Mouse (Mus musculus) cerebellum, adult 2 months (tissue): Measurements from ENCODE around the gene Erich6b. TPM values are rescaled to one million over a fixed set of nuclear protein-coding genes. Genes with fewer than 3 reads are reported as not detected.

Experiments
- DNase-seq, 2 experiments: peaks; one replicate each; pipeline ENCODE4 v3.0.0; 2021
- H3K27ac ChIP-seq: fragments of 200-500 bp; 2 replicates; pipeline ENCODE4 v1.5.1; 2012; ENCODE audit warnings: low read length, control low read depth, inconsistent platforms; ENCODE audit not compliant: insufficient read depth
- H3K27me3 ChIP-seq: fragments of 200-500 bp; 2 replicates; pipeline ENCODE4 v1.6.1; 2012; ENCODE audit warnings: inconsistent platforms, mild to moderate bottlenecking, low read length, moderate library complexity; ENCODE audit not compliant: control insufficient read depth, insufficient read depth
- H3K4me1 ChIP-seq: fragments of 200-500 bp; 2 replicates; pipeline ENCODE4 v1.6.1; 2011; ENCODE audit warnings: low read length; ENCODE audit not compliant: control insufficient read depth, insufficient read depth
- H3K4me3 ChIP-seq: fragments of 200-500 bp; replicated peaks from 2 replicates; pipeline ENCODE3; 2011; ENCODE audit warnings: mild to moderate bottlenecking, low read depth, low read length, control low read depth; ENCODE audit not compliant: insufficient read depth
- CTCF ChIP-seq: fragments of 200-500 bp; IDR thresholded peaks from 2 replicates; pipeline ENCODE4 v1.5.1; 2011; ENCODE audit warnings: low read depth, mild to moderate bottlenecking, control low read depth, low read length, moderate library complexity, borderline replicate concordance; ENCODE audit not compliant: insufficient read depth
- POLR2A ChIP-seq: fragments of 200-500 bp; IDR thresholded peaks from 2 replicates; pipeline ENCODE4 v1.6.1; 2011; ENCODE audit warnings: low read length, control low read depth, borderline replicate concordance; ENCODE audit not compliant: insufficient read depth
- WGBS: fragments of 180-500 bp; shearing (Covaris S2); methylation state at CpG from one replicate; pipeline ENCODE4 v1.1.7; 2018; 5-methylcytosine and 5-hydroxymethylcytosine counted together
- polyA plus RNA-seq: library from polyadenylated mRNA; depleted of rRNA; stranded (reverse); fragments of >200 nt; gene quantifications from 2 replicates; pipeline ENCODE4 v1.2.3, GENCODE M21; 2012

The Erich6b gene
- polyA plus RNA-seq, 1 experiment, result not detected

DNA sequence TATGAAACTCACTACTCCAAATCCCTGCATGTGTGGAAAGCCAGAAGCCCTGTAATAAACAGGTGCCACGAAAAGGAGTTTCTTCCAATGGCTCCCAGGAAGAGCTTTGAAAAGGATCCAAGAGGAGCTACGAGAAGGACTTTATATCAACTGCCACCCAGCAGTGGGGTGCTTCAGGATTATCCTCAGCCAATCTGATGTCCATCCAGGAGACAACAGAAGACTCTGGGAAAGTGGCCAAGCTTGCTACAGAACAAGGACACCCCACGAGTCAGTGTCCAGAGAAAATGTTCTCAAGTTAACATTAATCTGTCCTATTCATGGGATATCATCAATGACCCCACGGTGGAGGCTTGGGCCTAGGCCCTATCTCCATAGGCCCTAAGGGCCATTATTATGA is 4.4 kb upstream of the Erich6b start:
- Histone ChIP-seq H3K27me3 (no peaks in the 10 kb centered on the region), H3K4me1 (peaks cover 18% of the 10 kb centered on the region; the same call in 1 of the 2 replicates), H3K4me3 (no peak overlapping the region), H3K27ac (no peak overlapping the region)
- DNase-seq, result peak; percentile 46 to 81
- TF ChIP-seq POLR2A, result no peak
- TF ChIP-seq CTCF, result no peak
- 6% methylated on average over 4 of the region's 4 CpGs for WGBS

DNA sequence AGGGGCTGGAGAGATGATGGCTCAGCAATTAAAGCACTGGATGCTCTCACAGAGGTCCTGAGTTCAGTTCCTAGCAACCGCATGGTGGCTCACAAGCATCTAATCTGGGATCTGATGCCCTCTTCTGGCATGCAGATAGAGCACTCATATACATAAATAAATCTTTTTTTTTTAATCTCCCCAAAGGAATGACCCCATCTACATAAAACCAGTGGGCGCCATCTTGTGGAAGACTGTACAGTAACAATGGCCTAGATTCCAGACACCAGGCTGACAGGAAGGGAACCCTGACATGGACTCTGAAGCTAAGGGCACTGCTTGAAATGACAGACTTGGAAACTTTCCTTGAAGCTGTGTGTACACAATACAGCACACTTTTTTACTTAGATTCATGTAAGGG is 1.2 kb upstream of the Erich6b start:
- WGBS, result 98% methylated on average over 2 of the region's 2 CpGs
- no peak overlapping the region for H3K27ac ChIP-seq
- peaks cover 8% of the 10 kb centered on the region; the same call in 1 of the 2 replicates for H3K4me1 ChIP-seq
- DNase-seq, result peak in 1 of 2 experiments; percentile 12
- TF ChIP-seq CTCF, result no peak
- TF ChIP-seq POLR2A, result no peak
- H3K4me3 ChIP-seq, result no peak overlapping the region
- H3K27me3 ChIP-seq, result no peaks in the 10 kb centered on the region

DNA sequence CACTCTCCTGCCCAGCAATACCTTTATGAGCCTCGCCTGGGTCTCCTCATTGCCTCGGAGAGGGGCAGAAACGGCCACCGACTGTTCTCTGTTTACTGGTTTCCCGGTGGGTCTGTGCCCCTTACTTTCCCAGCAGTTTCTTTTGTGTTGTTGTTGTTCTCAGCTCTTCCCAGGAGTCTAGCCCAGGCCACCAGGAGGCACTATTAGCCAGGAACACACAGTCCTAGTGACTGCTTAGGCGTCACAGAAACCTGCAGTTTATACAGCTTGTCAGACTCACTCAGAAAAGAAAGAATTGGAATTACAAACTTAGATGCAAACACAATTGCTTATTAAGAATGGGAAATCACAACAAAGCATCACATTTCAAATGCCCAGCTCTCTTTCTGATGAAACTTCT is 690 bp upstream of the Erich6b start:
- no peak for TF ChIP-seq POLR2A
- TF ChIP-seq CTCF, result peak; percentile 15; the same call in 1 of the 2 replicates
- Histone ChIP-seq H3K27ac (no peak overlapping the region), H3K4me3 (no peak overlapping the region), H3K27me3 (no peaks in the 10 kb centered on the region), H3K4me1 (peaks cover 8% of the 10 kb centered on the region; the same call in 1 of the 2 replicates)
- 80% methylated on average over 6 of the region's 6 CpGs for WGBS
- no peak for DNase-seq

DNA sequence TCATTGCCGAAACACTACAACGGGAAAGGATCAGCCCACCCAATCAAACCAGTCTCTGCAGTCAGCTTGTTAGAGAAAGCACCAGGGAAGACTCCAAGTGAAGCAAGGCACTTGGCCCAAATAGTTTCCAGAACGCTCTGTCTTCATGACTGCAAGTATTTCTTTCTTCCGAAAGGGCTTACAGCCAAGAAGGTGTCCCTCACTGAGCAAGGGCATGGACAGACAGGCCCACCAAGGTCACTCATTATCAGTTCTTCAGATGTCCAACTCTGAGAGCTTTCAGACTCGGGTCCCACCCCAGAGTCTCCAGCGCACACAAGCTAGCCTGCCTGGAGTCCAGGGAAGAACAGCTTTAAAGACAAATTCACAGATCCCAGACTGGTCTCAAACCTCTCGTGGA is 3.4 kb downstream of the Erich6b start:
- Histone ChIP-seq H3K27me3 (no peaks in the 10 kb centered on the region), H3K4me1 (0 out of 2 replicates have a peak, but pooled peaks cover 3% of the 10 kb centered on the region), H3K4me3 (no peak overlapping the region), H3K27ac (no peak overlapping the region)
- WGBS, result 71% methylated on average over 7 of the region's 7 CpGs
- DNase-seq, result no peak
- no peak for TF ChIP-seq CTCF
- no peak for TF ChIP-seq POLR2A

DNA sequence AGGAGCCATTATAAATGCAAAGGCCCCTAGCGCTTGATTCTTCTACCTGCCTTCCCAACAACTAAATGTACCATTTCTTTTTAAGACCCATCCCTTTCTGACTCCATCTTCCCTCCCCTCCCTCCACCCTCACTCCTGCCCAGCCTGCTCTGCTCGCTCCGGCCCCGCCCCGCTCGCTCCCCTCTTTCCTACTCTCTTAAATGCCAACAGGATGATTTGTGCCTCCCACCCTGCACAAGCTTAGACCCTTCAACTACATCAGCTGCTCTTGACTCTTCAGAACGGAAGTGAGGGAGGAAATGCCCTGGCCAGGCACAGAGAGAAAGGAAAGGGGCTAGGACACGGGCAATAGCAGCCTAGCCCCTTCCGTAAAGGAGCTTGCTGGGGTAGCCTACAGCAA is 4.0 kb downstream of the Erich6b start:
- 0 out of 2 replicates have a peak, but pooled peaks cover 3% of the 10 kb centered on the region for H3K4me1 ChIP-seq
- H3K4me3 ChIP-seq, result no peak overlapping the region
- no peaks in the 10 kb centered on the region for H3K27me3 ChIP-seq
- no peak for TF ChIP-seq POLR2A
- no peak for TF ChIP-seq CTCF
- no peak for DNase-seq
- H3K27ac ChIP-seq, result no peak overlapping the region
- WGBS, result 62% methylated on average over 9 of the region's 9 CpGs

DNA sequence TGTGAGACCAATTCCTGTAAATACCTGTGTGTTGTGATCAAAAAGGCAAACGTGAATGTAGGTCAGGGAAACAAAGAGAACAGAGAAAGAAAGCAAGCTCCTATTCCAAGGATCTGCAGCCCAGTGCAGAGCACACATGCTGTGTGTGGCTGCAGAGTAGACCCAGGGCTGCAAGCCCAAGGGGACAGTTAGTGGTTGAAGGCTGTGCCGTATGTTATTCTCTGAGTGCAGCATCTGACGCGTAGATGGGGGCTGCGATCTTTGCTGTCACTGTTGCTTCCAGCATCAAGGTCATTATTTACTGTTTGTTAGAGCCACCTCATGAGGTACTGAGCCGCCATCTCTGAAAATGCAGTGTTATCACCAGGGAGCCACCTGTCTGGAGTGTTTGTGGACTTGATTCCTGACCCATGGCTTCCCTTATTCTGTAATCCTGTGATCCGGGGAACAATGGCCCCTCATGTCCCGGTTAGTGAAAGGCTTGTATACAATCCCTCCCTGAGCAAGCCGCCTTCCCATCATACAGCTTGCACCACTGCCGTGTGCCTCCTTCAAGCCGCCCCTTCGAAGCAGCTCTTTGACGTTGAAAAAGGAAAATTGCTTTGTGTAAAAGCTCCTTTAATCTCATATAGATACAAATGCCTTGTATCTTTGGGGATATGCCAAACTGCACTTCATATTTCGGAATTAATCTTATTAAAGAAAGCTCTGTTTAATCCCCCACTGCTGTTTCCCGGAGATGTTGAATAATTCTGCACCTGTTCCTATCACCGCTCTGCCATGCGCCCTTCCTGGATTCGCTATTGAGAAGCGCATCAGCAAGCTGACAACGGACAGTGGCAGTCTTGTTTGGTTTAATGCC is 5.1 kb downstream of the Erich6b start:
- 42% methylated on average over 20 of the region's 20 CpGs for WGBS
- TF ChIP-seq POLR2A (no peak), CTCF (no peak)
- H3K4me1 ChIP-seq, result 0 out of 2 replicates have a peak, but pooled peaks cover 3% of the 10 kb centered on the region
- no peak overlapping the region for H3K27ac ChIP-seq
- H3K27me3 ChIP-seq, result no peaks in the 10 kb centered on the region
- no peak overlapping the region for H3K4me3 ChIP-seq
- no peak for DNase-seq

DNA sequence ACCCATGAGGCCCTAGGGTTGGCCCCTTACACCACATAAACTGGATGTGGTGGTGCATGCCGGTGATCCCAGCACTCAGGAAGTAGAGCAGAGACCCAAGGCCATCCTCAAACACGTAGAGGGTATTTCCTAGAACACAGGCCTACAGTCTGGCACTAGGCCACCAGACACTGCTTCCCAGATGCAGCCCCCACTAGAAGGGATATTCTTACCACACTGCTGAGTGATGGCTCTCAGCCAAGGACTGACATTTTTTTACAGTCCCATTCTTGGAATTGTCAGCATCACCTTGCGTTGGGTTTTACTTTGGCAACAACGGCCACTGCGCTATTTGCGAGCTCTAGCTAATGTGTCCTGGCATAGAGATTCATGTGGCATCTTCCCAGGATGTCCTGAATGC is 18.9 kb downstream of the Erich6b start:
- WGBS, result 37% methylated on average over 6 of the region's 6 CpGs
- TF ChIP-seq CTCF, result no peak
- no peak for TF ChIP-seq POLR2A
- no peak for DNase-seq
- no peak overlapping the region for H3K27ac ChIP-seq
- H3K4me1 ChIP-seq, result no peaks in the 10 kb centered on the region
- no peaks in the 10 kb centered on the region for H3K27me3 ChIP-seq
- no peak overlapping the region for H3K4me3 ChIP-seq

DNA sequence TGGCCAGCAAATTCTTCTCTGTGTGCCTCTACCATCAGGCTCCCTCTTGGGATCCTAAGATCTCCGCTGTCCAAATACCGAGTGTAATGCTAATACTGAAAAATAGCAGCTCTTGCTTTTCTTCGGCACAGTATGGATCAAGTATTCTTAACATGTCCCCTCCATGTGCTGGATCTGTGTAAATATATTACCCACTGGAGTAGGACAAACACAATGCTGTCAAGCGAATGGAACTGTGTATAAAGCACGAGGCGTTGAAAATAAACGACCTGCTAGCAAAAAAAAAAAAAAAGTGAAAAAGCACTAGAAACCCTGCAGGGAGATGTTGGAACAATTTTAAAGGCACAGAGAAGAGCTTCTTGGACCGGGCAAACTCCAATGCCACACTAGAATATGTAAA is 19.5 kb downstream of the Erich6b start:
- no peak overlapping the region for H3K27ac ChIP-seq
- no peaks in the 10 kb centered on the region for H3K4me1 ChIP-seq
- H3K4me3 ChIP-seq, result no peak overlapping the region
- DNase-seq, result no peak
- no peaks in the 10 kb centered on the region for H3K27me3 ChIP-seq
- no peak for TF ChIP-seq POLR2A
- no peak for TF ChIP-seq CTCF
- WGBS, result 40% methylated on average over 8 of the region's 8 CpGs
